Mouse (Mus musculus) heart, embryonic 10.5 days (tissue): ENCODE results near the gene Tex44. TPM values are rescaled to one million over a fixed set of nuclear protein-coding genes. Genes with fewer than 3 reads are reported as not detected.
A peak's percentile ranks its signal among the peaks of the same experiment; 100 is the strongest.

ENCODE experiments used
- DNase-seq: peaks from one replicate; pipeline ENCODE4 v3.0.0-alpha.2; 2017; ENCODE audit warnings: low spot score
- H3K27ac ChIP-seq: fragments of 300-500 bp; sonication (generic); 2 replicates; pipeline ENCODE4 v1.5.1; 2016; ENCODE audit warnings: mild to moderate bottlenecking
- H3K27me3 ChIP-seq: fragments of 300-500 bp; sonication (generic); 2 replicates; pipeline ENCODE4 v1.6.1; 2016; ENCODE audit warnings: mild to moderate bottlenecking; ENCODE audit not compliant: poor library complexity, insufficient read depth, severe bottlenecking
- H3K36me3 ChIP-seq: fragments of 300-500 bp; sonication (generic); 2 replicates; pipeline ENCODE4 v1.6.1; 2016; ENCODE audit warnings: mild to moderate bottlenecking, moderate library complexity
- H3K4me1 ChIP-seq: fragments of 300-500 bp; sonication (generic); 2 replicates; pipeline ENCODE4 v1.6.1; 2016; ENCODE audit warnings: mild to moderate bottlenecking
- H3K4me3 ChIP-seq: fragments of 300-500 bp; sonication (generic); 2 replicates; pipeline ENCODE4 v1.5.1; 2016; ENCODE audit warnings: mild to moderate bottlenecking, moderate library complexity
- H3K9me3 ChIP-seq: fragments of 300-500 bp; sonication (generic); 2 replicates; pipeline ENCODE4 v1.6.1; 2016; ENCODE audit warnings: mild to moderate bottlenecking, moderate library complexity
- WGBS: fragments of 180-500 bp; shearing (Covaris S2); methylation state at CpG from one replicate; pipeline ENCODE4 v1.1.7; 2016; 5-methylcytosine and 5-hydroxymethylcytosine counted together
- polyA plus RNA-seq: library from polyadenylated mRNA; unstranded; fragments of >200 nt; fragmentation: Nextera tagmentation; extraction: Ambion mirVana; gene quantifications from 2 replicates; pipeline ENCODE4 v1.2.1, GENCODE M21; 2016

The Tex44 gene
- polyA plus RNA-seq: not detected in 2 replicates

GRCm38 (mm10) chr1:86426128-86426527, at the start of gene Tex44, which contains the start of gene Nmur1:
Gene Tex44, plus strand, starts transcription at chr1:86426329.
Gene Nmur1, minus strand, starts transcription at chr1:86426228.
- peak within 1 kb of the TSS; percentile 33; the same call in 1 of the 2 replicates for H3K4me3 ChIP-seq
- no peak for DNase-seq
- H3K27me3 ChIP-seq: no peaks in the 10 kb centered on the region
- peaks cover 14% of the 10 kb centered on the region for H3K4me1 ChIP-seq
- H3K27ac ChIP-seq: peak within 1 kb of the TSS; percentile 37; the same call in 1 of the 2 replicates
- H3K9me3 ChIP-seq: no peaks in the 10 kb centered on the region
- 82% methylated on average over 8 of the region's 8 CpGs for WGBS
- H3K36me3 ChIP-seq: no peaks in the 10 kb centered on the region

GRCm38 (mm10) chr1:86376354-86376753, 49.8 kb upstream of the Tex44 start:
- DNase-seq: no peak
- peaks cover 34% of the 10 kb centered on the region for H3K4me1 ChIP-seq
- no peaks in the 10 kb centered on the region for H3K36me3 ChIP-seq
- 82% methylated on average over 5 of the region's 5 CpGs for WGBS
- H3K27me3 ChIP-seq: no peaks in the 10 kb centered on the region
- H3K9me3 ChIP-seq: no peaks in the 10 kb centered on the region
- H3K4me3 ChIP-seq: no peak overlapping the region
- H3K27ac ChIP-seq: no peak overlapping the region

GRCm38 (mm10) chr1:86378662-86379061, 47.5 kb upstream of the Tex44 start:
- Histone ChIP-seq H3K4me1 (peaks cover 34% of the 10 kb centered on the region), H3K36me3 (no peaks in the 10 kb centered on the region), H3K9me3 (no peaks in the 10 kb centered on the region), H3K4me3 (peak overlapping the region; percentile 3; the same call in 1 of the 2 replicates), H3K27ac (peak overlapping the region; percentile 77; the same call in 1 of the 2 replicates), H3K27me3 (no peaks in the 10 kb centered on the region)
- 55% methylated on average over 5 of the region's 6 CpGs for WGBS
- no peak for DNase-seq

GRCm38 (mm10) chr1:86379161-86379569, 47.0 kb upstream of the Tex44 start:
- peak overlapping the region; percentile 77 for H3K27ac ChIP-seq
- H3K27me3 ChIP-seq: no peaks in the 10 kb centered on the region
- H3K4me3 ChIP-seq: peak overlapping the region; percentile 38
- 55% methylated on average over 9 of the region's 9 CpGs for WGBS
- H3K4me1 ChIP-seq: peaks cover 34% of the 10 kb centered on the region
- DNase-seq: no peak
- H3K36me3 ChIP-seq: no peaks in the 10 kb centered on the region
- no peaks in the 10 kb centered on the region for H3K9me3 ChIP-seq

GRCm38 (mm10) chr1:86381027-86381426, 45.1 kb upstream of the Tex44 start:
- no peaks in the 10 kb centered on the region for H3K36me3 ChIP-seq
- peaks cover 32% of the 10 kb centered on the region for H3K4me1 ChIP-seq
- DNase-seq: peak; percentile 85
- no peaks in the 10 kb centered on the region for H3K9me3 ChIP-seq
- H3K4me3 ChIP-seq: peak overlapping the region; percentile 19; the same call in 1 of the 2 replicates
- WGBS: 28% methylated on average over 13 of the region's 13 CpGs
- no peak overlapping the region; the same call in 1 of the 2 replicates for H3K27ac ChIP-seq
- H3K27me3 ChIP-seq: no peaks in the 10 kb centered on the region

GRCm38 (mm10) chr1:86389230-86389629, 36.9 kb upstream of the Tex44 start:
- Histone ChIP-seq H3K4me1 (peaks cover 3% of the 10 kb centered on the region; the same call in 1 of the 2 replicates), H3K4me3 (no peak overlapping the region), H3K36me3 (no peaks in the 10 kb centered on the region), H3K27me3 (peaks cover 6% of the 10 kb centered on the region; the same call in 1 of the 2 replicates), H3K9me3 (no peaks in the 10 kb centered on the region), H3K27ac (no peak overlapping the region)
- WGBS: 3% methylated on average over 11 of the region's 11 CpGs
- DNase-seq: peak; percentile 85

GRCm38 (mm10) chr1:86391425-86391824, 34.7 kb upstream of the Tex44 start:
- H3K4me3 ChIP-seq: no peak overlapping the region
- H3K27me3 ChIP-seq: peaks cover 6% of the 10 kb centered on the region; the same call in 1 of the 2 replicates
- H3K36me3 ChIP-seq: no peaks in the 10 kb centered on the region
- H3K4me1 ChIP-seq: peaks cover 3% of the 10 kb centered on the region; the same call in 1 of the 2 replicates
- H3K9me3 ChIP-seq: no peaks in the 10 kb centered on the region
- H3K27ac ChIP-seq: no peak overlapping the region
- WGBS: 65% methylated on average over 2 of the region's 2 CpGs
- DNase-seq: no peak

- no peaks in the 10 kb centered on the region for H3K9me3 ChIP-seq
- H3K36me3 ChIP-seq: no peaks in the 10 kb centered on the region
- H3K27ac ChIP-seq: no peak overlapping the region
- no peak for DNase-seq
- H3K27me3 ChIP-seq: no peaks in the 10 kb centered on the region; the same call in 1 of the 2 replicates
- 76% methylated on average over 3 of the region's 3 CpGs for WGBS
- no peak overlapping the region for H3K4me3 ChIP-seq
- peaks cover 3% of the 10 kb centered on the region; the same call in 1 of the 2 replicates for H3K4me1 ChIP-seq
Measured at GRCm38 (mm10) chr1:86393219-86393618, 32.9 kb upstream of the Tex44 start.

GRCm38 (mm10) chr1:86394246-86394645, 31.9 kb upstream of the Tex44 start:
- no peaks in the 10 kb centered on the region for H3K9me3 ChIP-seq
- no peaks in the 10 kb centered on the region; the same call in 1 of the 2 replicates for H3K27me3 ChIP-seq
- H3K4me1 ChIP-seq: peaks cover 1% of the 10 kb centered on the region; the same call in 1 of the 2 replicates
- no peak overlapping the region for H3K4me3 ChIP-seq
- no peak overlapping the region for H3K27ac ChIP-seq
- 80% methylated on average over 3 of the region's 3 CpGs for WGBS
- no peaks in the 10 kb centered on the region for H3K36me3 ChIP-seq
- no peak for DNase-seq

- Histone ChIP-seq H3K27ac (no peak overlapping the region), H3K4me3 (no peak overlapping the region), H3K27me3 (no peaks in the 10 kb centered on the region), H3K9me3 (no peaks in the 10 kb centered on the region), H3K36me3 (no peaks in the 10 kb centered on the region), H3K4me1 (peaks cover 10% of the 10 kb centered on the region)
- DNase-seq: no peak
- 69% methylated on average over 7 of the region's 7 CpGs for whole genome bisulfite sequencing
Measured at GRCm38 (mm10) chr1:86395897-86396296, 30.2 kb upstream of the Tex44 start.

- WGBS: 75% methylated on average over 8 of the region's 8 CpGs
- Histone ChIP-seq H3K4me3 (no peak overlapping the region), H3K36me3 (no peaks in the 10 kb centered on the region), H3K9me3 (no peaks in the 10 kb centered on the region), H3K4me1 (peaks cover 11% of the 10 kb centered on the region), H3K27me3 (no peaks in the 10 kb centered on the region), H3K27ac (0 out of 2 replicates have a peak overlapping the region, but pooled peaks have one; percentile 7)
- no peak for DNase-seq
Measured at GRCm38 (mm10) chr1:86397621-86398020, 28.5 kb upstream of the Tex44 start.

GRCm38 (mm10) chr1:86398222-86398621, 27.9 kb upstream of the Tex44 start:
- Histone ChIP-seq H3K27me3 (no peaks in the 10 kb centered on the region), H3K4me3 (no peak overlapping the region), H3K27ac (no peak overlapping the region), H3K9me3 (no peaks in the 10 kb centered on the region), H3K4me1 (peaks cover 11% of the 10 kb centered on the region), H3K36me3 (no peaks in the 10 kb centered on the region)
- 68% methylated on average over 7 of the region's 7 CpGs for WGBS
- no peak for DNase-seq

GRCm38 (mm10) chr1:86399322-86399721, 26.8 kb upstream of the Tex44 start:
- Histone ChIP-seq H3K9me3 (no peaks in the 10 kb centered on the region), H3K27me3 (no peaks in the 10 kb centered on the region)
- WGBS: 72% methylated on average over 3 of the region's 3 CpGs

More at GRCm38 (mm10) chr1:86399322-86399721, 26.8 kb upstream of the Tex44 start:
- no peak for DNase-seq
- Histone ChIP-seq H3K27ac (no peak overlapping the region), H3K36me3 (no peaks in the 10 kb centered on the region), H3K4me1 (peaks cover 11% of the 10 kb centered on the region), H3K4me3 (no peak overlapping the region)
